Mouse (Mus musculus) stomach, postnatal 0 days (tissue): ENCODE results near the gene Cmtm6.

Source experiments
- CTCF ChIP-seq: IDR thresholded peaks from 2 replicates; pipeline ENCODE4 v1.5.1; 2016; ENCODE audit warnings: antibody characterized with exemption, low read depth, mild to moderate bottlenecking, moderate library complexity
- EP300 ChIP-seq: optimal IDR thresholded peaks from 2 replicates; pipeline ENCODE3; 2016; ENCODE audit warnings: antibody characterized with exemption

DNA sequence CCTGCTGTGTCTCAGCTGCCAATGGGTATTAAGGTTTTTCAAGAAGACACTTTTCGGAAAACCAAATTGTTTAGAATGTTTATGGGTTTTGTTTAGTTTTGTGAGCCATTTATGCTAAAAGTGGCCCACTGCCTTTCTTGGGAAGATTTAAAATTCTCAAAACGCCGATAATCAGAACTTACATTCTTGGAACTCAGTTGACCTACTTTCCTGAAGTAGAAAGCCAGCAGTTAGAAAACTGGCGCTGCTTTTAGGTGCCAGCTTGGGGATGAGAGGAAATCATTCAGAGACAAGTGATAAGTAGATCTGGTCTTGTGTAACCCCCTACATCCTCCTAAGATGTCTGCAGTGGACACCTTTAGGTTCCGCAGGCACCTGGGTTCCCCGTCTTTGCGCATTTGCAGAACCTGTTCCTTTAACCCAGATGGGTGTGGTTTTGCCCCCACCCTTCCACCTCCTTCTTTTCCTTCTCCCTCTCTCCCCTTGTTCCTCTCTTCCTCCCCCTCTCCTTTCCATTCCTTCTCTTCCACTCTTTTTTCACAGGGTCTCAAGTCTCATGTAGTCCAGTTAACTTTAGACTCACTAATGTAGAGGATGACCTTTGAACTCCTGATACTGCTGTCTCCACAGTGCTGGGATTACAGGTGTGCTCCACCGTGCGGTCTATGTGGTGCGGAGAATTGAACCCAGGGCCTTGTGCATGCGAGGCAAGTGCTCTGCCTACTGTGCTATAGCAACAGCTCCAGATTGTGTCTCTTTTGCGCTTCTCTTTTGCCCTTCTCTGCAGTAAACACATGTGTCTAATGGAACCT, 1.2 kb downstream of the Cmtm6 start:
- no peak for TF ChIP-seq CTCF
- no peak for TF ChIP-seq EP300
